Mouse (Mus musculus) testis, postnatal 14 days (tissue): ENCODE data around the gene Brat1.

Source experiments
- DNase-seq: peaks from one replicate; pipeline ENCODE4 v3.0.0; 2021; ENCODE audit warnings: low spot score

Gene Brat1

GRCm38 (mm10) chr5:140748425-140748824 is 43.6 kb downstream of the Brat1 start:
- DNase-seq, result no peak

- DNase-seq, result peak; percentile 60
These were observed 44.5 kb downstream of the Brat1 start for GRCm38 (mm10) chr5:140749062-140749875.

- DNase-seq, result peak; percentile 64
These were observed 46.1 kb downstream of the Brat1 start for GRCm38 (mm10) chr5:140750925-140751324.

- DNase-seq, result no peak
These were observed 47.2 kb downstream of the Brat1 start for GRCm38 (mm10) chr5:140752041-140752440.

GRCm38 (mm10) chr5:140752639-140753038 is 47.8 kb downstream of the Brat1 start:
- DNase-seq, result no peak

- no peak for DNase-seq
These were observed 48.4 kb downstream of the Brat1 start for GRCm38 (mm10) chr5:140753223-140753622.

- DNase-seq, result no peak
These were observed 54.1 kb downstream of the Brat1 start for GRCm38 (mm10) chr5:140758864-140759263.

GRCm38 (mm10) chr5:140762540-140762939 is 57.7 kb downstream of the Brat1 start:
- DNase-seq, result no peak

- no peak for DNase-seq
These were observed 60.3 kb downstream of the Brat1 start for GRCm38 (mm10) chr5:140764921-140765613.

- DNase-seq, result no peak
These were observed 61.8 kb downstream of the Brat1 start for GRCm38 (mm10) chr5:140766566-140766965.

- peak; percentile 82 for DNase-seq
These were observed 62.9 kb downstream of the Brat1 start for GRCm38 (mm10) chr5:140767704-140768141.

GRCm38 (mm10) chr5:140768333-140768732 is 63.5 kb downstream of the Brat1 start:
- DNase-seq, result no peak
